Mouse (Mus musculus): ENCODE measurements around the gene Aatf. TPM values are rescaled to one million over a fixed set of nuclear protein-coding genes. Genes with fewer than 3 reads are reported as not detected.
A peak's percentile ranks its signal among the peaks of the same experiment; 100 is the strongest.

The Aatf gene
- polyA plus RNA-seq, 1 experiment = 59.1 TPM

- no peaks in the 10 kb centered on the region for H3K4me1 ChIP-seq (ENCODE audit: control insufficient read depth, insufficient read depth, low read length)
- H3K27ac ChIP-seq (ENCODE audit: insufficient read depth, low read length) = no peak overlapping the region
- no peak overlapping the region for H3K4me3 ChIP-seq (ENCODE audit: low read depth, low read length)
- no peak overlapping the region for H3K9ac ChIP-seq (ENCODE audit: low read depth, poor library complexity, severe bottlenecking)
- H3K36me3 ChIP-seq (ENCODE audit: control insufficient read depth, insufficient read depth, low read length, poor library complexity, severe bottlenecking) = peaks cover 44% of the 10 kb centered on the region
- no peaks in the 10 kb centered on the region for H3K27me3 ChIP-seq (ENCODE audit: control insufficient read depth, insufficient read depth, low read length, poor library complexity, severe bottlenecking)
- TF ChIP-seq EP300 (IDR thresholded peaks at IDR 0.05; ENCODE audit: insufficient read depth, low read depth, low read length) = no peak
- peak; percentile 4 for TF ChIP-seq CTCF (IDR thresholded peaks at IDR 0.05; ENCODE audit: low read depth, low read length)
- no peaks in the 10 kb centered on the region for H3K9me3 ChIP-seq (replicated peaks; ENCODE audit: control insufficient read depth, insufficient read depth, low read length, poor library complexity, severe bottlenecking)
These were observed 9.0 kb downstream of the Aatf start for GRCm38 (mm10) chr11:84504296-84504695.

- no peaks in the 10 kb centered on the region for H3K4me1 ChIP-seq (ENCODE audit: control insufficient read depth, insufficient read depth, low read length)
- H3K9ac ChIP-seq (ENCODE audit: low read depth, poor library complexity, severe bottlenecking) = no peak overlapping the region
- peaks cover 20% of the 10 kb centered on the region for H3K36me3 ChIP-seq (ENCODE audit: control insufficient read depth, insufficient read depth, low read length, poor library complexity, severe bottlenecking)
- H3K4me3 ChIP-seq (ENCODE audit: low read depth, low read length) = no peak overlapping the region
- no peaks in the 10 kb centered on the region for H3K27me3 ChIP-seq (ENCODE audit: control insufficient read depth, insufficient read depth, low read length, poor library complexity, severe bottlenecking)
- TF ChIP-seq POLR2A (IDR thresholded peaks at IDR 0.05; ENCODE audit: insufficient read depth, low read length) (no peak), CTCF (IDR thresholded peaks at IDR 0.05; ENCODE audit: low read depth, low read length) (no peak), EP300 (IDR thresholded peaks at IDR 0.05; ENCODE audit: insufficient read depth, low read depth, low read length) (no peak)
- no peak overlapping the region for H3K27ac ChIP-seq (ENCODE audit: insufficient read depth, low read length)
- no peaks in the 10 kb centered on the region for H3K9me3 ChIP-seq (replicated peaks; ENCODE audit: control insufficient read depth, insufficient read depth, low read length, poor library complexity, severe bottlenecking)
These were observed 15.4 kb downstream of the Aatf start for GRCm38 (mm10) chr11:84497944-84498343.

- no peaks in the 10 kb centered on the region for H3K27me3 ChIP-seq (ENCODE audit: control insufficient read depth, insufficient read depth, low read length, poor library complexity, severe bottlenecking)
- no peak overlapping the region for H3K4me3 ChIP-seq (ENCODE audit: low read depth, low read length)
- no peak overlapping the region for H3K9ac ChIP-seq (ENCODE audit: low read depth, poor library complexity, severe bottlenecking)
- H3K4me1 ChIP-seq (ENCODE audit: control insufficient read depth, insufficient read depth, low read length) = no peaks in the 10 kb centered on the region
- no peak overlapping the region for H3K27ac ChIP-seq (ENCODE audit: insufficient read depth, low read length)
- no peaks in the 10 kb centered on the region for H3K9me3 ChIP-seq (replicated peaks; ENCODE audit: control insufficient read depth, insufficient read depth, low read length, poor library complexity, severe bottlenecking)
- TF ChIP-seq POLR2A (IDR thresholded peaks at IDR 0.05; ENCODE audit: insufficient read depth, low read length) (no peak), EP300 (IDR thresholded peaks at IDR 0.05; ENCODE audit: insufficient read depth, low read depth, low read length) (no peak), CTCF (IDR thresholded peaks at IDR 0.05; ENCODE audit: low read depth, low read length) (no peak)
- peaks cover 16% of the 10 kb centered on the region for H3K36me3 ChIP-seq (ENCODE audit: control insufficient read depth, insufficient read depth, low read length, poor library complexity, severe bottlenecking)
These were observed 16.4 kb downstream of the Aatf start for GRCm38 (mm10) chr11:84496901-84497300.

GRCm38 (mm10) chr11:84495774-84496173 is 17.5 kb downstream of the Aatf start:
- Histone ChIP-seq H3K4me1 (ENCODE audit: control insufficient read depth, insufficient read depth, low read length) (no peaks in the 10 kb centered on the region), H3K27ac (ENCODE audit: insufficient read depth, low read length) (no peak overlapping the region), H3K4me3 (ENCODE audit: low read depth, low read length) (no peak overlapping the region), H3K9me3 (replicated peaks; ENCODE audit: control insufficient read depth, insufficient read depth, low read length, poor library complexity, severe bottlenecking) (no peaks in the 10 kb centered on the region), H3K27me3 (ENCODE audit: control insufficient read depth, insufficient read depth, low read length, poor library complexity, severe bottlenecking) (no peaks in the 10 kb centered on the region), H3K36me3 (ENCODE audit: control insufficient read depth, insufficient read depth, low read length, poor library complexity, severe bottlenecking) (peaks cover 22% of the 10 kb centered on the region), H3K9ac (ENCODE audit: low read depth, poor library complexity, severe bottlenecking) (no peak overlapping the region)
- TF ChIP-seq CTCF (IDR thresholded peaks at IDR 0.05; ENCODE audit: low read depth, low read length) = no peak
- no peak for TF ChIP-seq POLR2A (IDR thresholded peaks at IDR 0.05; ENCODE audit: insufficient read depth, low read length)
- TF ChIP-seq EP300 (IDR thresholded peaks at IDR 0.05; ENCODE audit: insufficient read depth, low read depth, low read length) = no peak

- Histone ChIP-seq H3K27ac (ENCODE audit: insufficient read depth, low read length) (no peak overlapping the region), H3K9ac (ENCODE audit: low read depth, poor library complexity, severe bottlenecking) (no peak overlapping the region), H3K27me3 (ENCODE audit: control insufficient read depth, insufficient read depth, low read length, poor library complexity, severe bottlenecking) (no peaks in the 10 kb centered on the region), H3K36me3 (ENCODE audit: control insufficient read depth, insufficient read depth, low read length, poor library complexity, severe bottlenecking) (no peaks in the 10 kb centered on the region; the same call in 1 of the 2 replicates), H3K4me1 (ENCODE audit: control insufficient read depth, insufficient read depth, low read length) (no peaks in the 10 kb centered on the region), H3K9me3 (replicated peaks; ENCODE audit: control insufficient read depth, insufficient read depth, low read length, poor library complexity, severe bottlenecking) (no peaks in the 10 kb centered on the region), H3K4me3 (ENCODE audit: low read depth, low read length) (no peak overlapping the region)
- no peak for TF ChIP-seq EP300 (IDR thresholded peaks at IDR 0.05; ENCODE audit: insufficient read depth, low read depth, low read length)
- TF ChIP-seq POLR2A (IDR thresholded peaks at IDR 0.05; ENCODE audit: insufficient read depth, low read length) = no peak
- no peak for TF ChIP-seq CTCF (IDR thresholded peaks at IDR 0.05; ENCODE audit: low read depth, low read length)
These were observed 31.7 kb downstream of the Aatf start for GRCm38 (mm10) chr11:84481661-84482060.

- TF ChIP-seq EP300 (IDR thresholded peaks at IDR 0.05; ENCODE audit: insufficient read depth, low read depth, low read length) (no peak), CTCF (IDR thresholded peaks at IDR 0.05; ENCODE audit: low read depth, low read length) (no peak), POLR2A (IDR thresholded peaks at IDR 0.05; ENCODE audit: insufficient read depth, low read length) (no peak)
- Histone ChIP-seq H3K9me3 (replicated peaks; ENCODE audit: control insufficient read depth, insufficient read depth, low read length, poor library complexity, severe bottlenecking) (no peaks in the 10 kb centered on the region), H3K9ac (ENCODE audit: low read depth, poor library complexity, severe bottlenecking) (no peak overlapping the region), H3K4me1 (ENCODE audit: control insufficient read depth, insufficient read depth, low read length) (no peaks in the 10 kb centered on the region), H3K36me3 (ENCODE audit: control insufficient read depth, insufficient read depth, low read length, poor library complexity, severe bottlenecking) (no peaks in the 10 kb centered on the region; the same call in 1 of the 2 replicates), H3K4me3 (ENCODE audit: low read depth, low read length) (no peak overlapping the region), H3K27ac (ENCODE audit: insufficient read depth, low read length) (no peak overlapping the region), H3K27me3 (ENCODE audit: control insufficient read depth, insufficient read depth, low read length, poor library complexity, severe bottlenecking) (no peaks in the 10 kb centered on the region)
These were observed 32.9 kb downstream of the Aatf start for GRCm38 (mm10) chr11:84480451-84480850.

Data from ES-Bruce4 (cell line).